Comparison of ENCODE assay signal across 9 mouse cellular contexts in the genomic region with DNA sequence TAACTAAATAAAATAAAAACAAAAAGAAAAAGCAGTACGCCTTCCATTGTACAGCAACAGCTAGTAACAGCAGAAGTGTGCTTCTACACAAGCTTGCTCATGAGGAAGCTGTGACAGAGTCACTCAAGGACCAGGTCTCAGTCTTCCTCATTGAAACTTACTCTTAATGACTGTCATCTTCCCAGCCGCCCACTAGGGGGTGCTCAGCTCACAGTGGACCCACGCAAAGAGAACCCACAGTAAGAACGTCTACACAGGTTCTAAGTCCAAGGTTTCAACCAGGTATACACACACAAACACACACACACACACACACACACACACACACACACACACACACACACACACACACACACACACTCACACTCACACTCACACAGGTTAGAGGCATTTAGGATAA.
A peak's percentile ranks its signal among the peaks of the same experiment; 100 is the strongest.
DNase-seq lines count a peak whose midpoint lies in the region; ATAC-seq and TF ChIP-seq lines count a peak whose summit lies in the region.
"Had no signal": no experiment of that assay in that cellular context is flagged by ENCODE, and none has a peak within 500 bp of the region (broad histone marks: within the 10 kb centered on the region; RNA-seq: fewer than 3 reads in every experiment).

No protein-coding gene starts in this region.

- peak; percentile 87 for TF ChIP-seq CTCF in brain, embryonic 14.5 days (IDR thresholded peaks at IDR 0.05; ENCODE audit: borderline replicate concordance, extremely low read depth, insufficient read depth, insufficient read length)
- peak; percentile 72 for TF ChIP-seq CTCF in left cerebral cortex, adult 2 months (IDR thresholded peaks at IDR 0.05)

- no peak overlapping the region for H3K4me3 ChIP-seq in forebrain, embryonic 13.5 days
- no peak overlapping the region for H3K4me3 ChIP-seq in left cerebral cortex, adult 2 months
- H3K4me3 ChIP-seq in midbrain, embryonic 11.5 days (ENCODE audit: low read depth, low read length) = no peak overlapping the region
- H3K4me3 ChIP-seq: lung, embryonic 15.5 days had no signal

- no peak overlapping the region for H3K27ac ChIP-seq in forebrain, embryonic 13.5 days
- H3K27ac ChIP-seq in left cerebral cortex, adult 2 months = no peak overlapping the region
- no peak overlapping the region for H3K27ac ChIP-seq in midbrain, embryonic 11.5 days (ENCODE audit: low read depth, low read length)

- peak; percentile 66 for DNase-seq in CD4-positive, CD25-positive, alpha-beta regulatory T cell, adult 2 months (ENCODE audit: low read depth, low spot score)
- peak; percentile 81 for DNase-seq in brain, embryonic 14.5 days (ENCODE audit: low read depth)
- peak; percentile 16 for DNase-seq in hindlimb bud, embryonic 11.5 days (ENCODE audit: extremely low spot score, low read depth, low spot score)
- peak; percentile 71 to 73 for DNase-seq in left cerebral cortex, adult 2 months (ENCODE audit: extremely low spot score in 1 of 2, low spot score in 2 of 2)
- DNase-seq in midbrain, embryonic 11.5 days (ENCODE audit: low spot score, missing footprints) = peak; percentile 91
- DNase-seq in spleen, adult 12 weeks (ENCODE audit: low spot score) = peak; percentile 18

- TF ChIP-seq POLR2A in brain, embryonic 14.5 days (IDR thresholded peaks at IDR 0.05; ENCODE audit: borderline replicate concordance, extremely low read depth, insufficient read depth, insufficient read length, poor library complexity, severe bottlenecking) = no peak

- 26% methylated on average over 4 of the region's 4 CpGs for WGBS in forebrain, embryonic 13.5 days
- 29% methylated on average over 4 of the region's 4 CpGs for WGBS in midbrain, embryonic 11.5 days

- H3K9me3 ChIP-seq in forebrain, embryonic 13.5 days (replicated peaks) = no peaks in the 10 kb centered on the region
- H3K9me3 ChIP-seq in midbrain, embryonic 11.5 days (ENCODE audit: control insufficient read depth, low read length) = no peaks in the 10 kb centered on the region
- H3K9me3 ChIP-seq: lung, embryonic 15.5 days had no signal

- ATAC-seq in CD4-positive, CD25-positive, alpha-beta regulatory T cell, adult 4 months = no peak
- ATAC-seq in forebrain, embryonic 13.5 days = peak; percentile 65
- ATAC-seq in midbrain, embryonic 11.5 days (ENCODE audit: low FRiP score) = peak; percentile 41

- H3K36me3 ChIP-seq in forebrain, embryonic 13.5 days (ENCODE audit: poor library complexity, severe bottlenecking) = no peaks in the 10 kb centered on the region
- no peaks in the 10 kb centered on the region for H3K36me3 ChIP-seq in midbrain, embryonic 11.5 days (ENCODE audit: control insufficient read depth, insufficient read depth, low read length)

- no peaks in the 10 kb centered on the region for H3K27me3 ChIP-seq in forebrain, embryonic 13.5 days
- no peaks in the 10 kb centered on the region for H3K27me3 ChIP-seq in midbrain, embryonic 11.5 days (ENCODE audit: control insufficient read depth, insufficient read depth, low read length)
- H3K27me3 ChIP-seq: lung, embryonic 15.5 days had no signal

- H3K4me2 ChIP-seq in forebrain, embryonic 13.5 days = no peak overlapping the region
- no peak overlapping the region for H3K4me2 ChIP-seq in midbrain, embryonic 11.5 days
- H3K4me2 ChIP-seq: lung, embryonic 15.5 days had no signal

- peaks cover 9% of the 10 kb centered on the region; the same call in 1 of the 2 replicates for H3K4me1 ChIP-seq in forebrain, embryonic 13.5 days
- H3K4me1 ChIP-seq in midbrain, embryonic 11.5 days (ENCODE audit: control insufficient read depth, insufficient read depth, low read length) = peaks cover 4% of the 10 kb centered on the region; the same call in 1 of the 2 replicates

- H3K9ac ChIP-seq in forebrain, embryonic 13.5 days = no peak overlapping the region
- H3K9ac ChIP-seq in midbrain, embryonic 11.5 days (ENCODE audit: low read length) = no peak overlapping the region
- H3K9ac ChIP-seq: lung, embryonic 15.5 days had no signal

- intact Hi-C loops in left cerebral cortex, adult 2 months (cut with DNase I) = loop anchor here (1.0 to 5.0 kb wide), 3 partner anchors 132 to 420 kb away; no protein-coding TSS in a partner anchor

Comparison
In these comparisons a context has a peak if more than half of its experiments do, and no peak if none do; other contexts are left out.
1. DNase-seq: peak in every context shown above with its lines; median percentile 91 in midbrain, embryonic 11.5 days; 81 in brain, embryonic 14.5 days; 72 in left cerebral cortex, adult 2 months; 66 in CD4-positive, CD25-positive, alpha-beta regulatory T cell, adult 2 months; 18 in spleen, adult 12 weeks; 16 in hindlimb bud, embryonic 11.5 days.